Mouse (Mus musculus): Measurements from ENCODE around the gene Heg1.
A peak's percentile ranks its signal among the peaks of the same experiment; 100 is the strongest.

GRCm38 (mm10) chr16:33736746-33737145 lies 52.6 kb downstream of the Heg1 start:
- TF ChIP-seq CTCF (IDR thresholded peaks at IDR 0.05; ENCODE audit: low read depth) (0 out of 2 replicates have a peak, but pooled peaks have one; percentile 18), EP300 (IDR thresholded peaks at IDR 0.05; ENCODE audit: low read depth) (no peak)

Measured in liver, postnatal 0 days (tissue).